Mouse (Mus musculus): ENCODE measurements around the gene Dock1. TPM values are rescaled to one million over a fixed set of nuclear protein-coding genes. Genes with fewer than 3 reads are reported as not detected.

The Dock1 gene
- total RNA-seq, 2 experiments from 2014 or later, result 46.8 to 47.5 TPM

DNA sequence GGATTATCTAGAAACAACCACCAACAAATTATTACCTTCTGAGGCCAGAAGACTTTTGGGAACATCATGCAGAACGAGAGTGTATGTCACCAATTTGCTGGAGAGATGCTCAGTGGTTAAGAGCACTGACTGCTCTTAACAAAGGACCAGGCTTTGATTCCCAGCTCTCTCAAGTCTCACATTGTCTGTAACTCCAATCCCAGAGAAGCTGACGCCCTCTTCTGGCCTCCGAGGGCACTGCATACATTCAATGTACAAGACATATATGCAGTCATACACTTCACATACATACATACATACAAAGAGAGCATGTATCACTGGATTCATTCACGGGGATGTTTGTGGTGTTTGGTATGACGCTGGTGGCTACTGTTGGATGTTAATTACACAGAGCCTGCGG lies 271.4 kb downstream of the Dock1 start:
- no peak for DNase-seq
- intact Hi-C loops (cut with DNase I), result no loop called here

- DNase-seq, result no peak
- intact Hi-C loops (cut with DNase I), result no loop called here
These were observed 272.6 kb downstream of the Dock1 start for GRCm38 (mm10) chr7:134943063-134943462.

DNA sequence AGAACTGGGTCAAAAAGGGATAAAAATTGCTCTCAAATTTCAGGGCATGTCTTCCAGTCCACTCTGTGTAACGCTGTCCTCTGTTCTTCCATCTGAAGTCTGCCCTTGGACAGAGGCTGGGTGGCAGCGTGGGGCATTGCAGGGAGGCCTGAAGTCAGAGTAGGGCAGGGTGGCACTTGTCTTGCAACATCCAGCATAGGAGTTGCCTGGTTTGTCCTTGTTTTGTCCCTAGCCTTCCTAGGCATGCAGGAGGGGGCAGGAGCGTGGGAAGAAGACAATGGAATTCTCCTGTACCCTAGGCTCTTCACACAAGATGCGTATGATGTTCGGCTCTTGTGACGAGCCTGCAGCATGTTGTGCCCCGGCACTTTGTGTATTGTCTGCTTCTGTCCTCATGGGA lies 273.2 kb downstream of the Dock1 start:
- no peak for DNase-seq
- intact Hi-C loops (cut with DNase I), result no loop called here

DNA sequence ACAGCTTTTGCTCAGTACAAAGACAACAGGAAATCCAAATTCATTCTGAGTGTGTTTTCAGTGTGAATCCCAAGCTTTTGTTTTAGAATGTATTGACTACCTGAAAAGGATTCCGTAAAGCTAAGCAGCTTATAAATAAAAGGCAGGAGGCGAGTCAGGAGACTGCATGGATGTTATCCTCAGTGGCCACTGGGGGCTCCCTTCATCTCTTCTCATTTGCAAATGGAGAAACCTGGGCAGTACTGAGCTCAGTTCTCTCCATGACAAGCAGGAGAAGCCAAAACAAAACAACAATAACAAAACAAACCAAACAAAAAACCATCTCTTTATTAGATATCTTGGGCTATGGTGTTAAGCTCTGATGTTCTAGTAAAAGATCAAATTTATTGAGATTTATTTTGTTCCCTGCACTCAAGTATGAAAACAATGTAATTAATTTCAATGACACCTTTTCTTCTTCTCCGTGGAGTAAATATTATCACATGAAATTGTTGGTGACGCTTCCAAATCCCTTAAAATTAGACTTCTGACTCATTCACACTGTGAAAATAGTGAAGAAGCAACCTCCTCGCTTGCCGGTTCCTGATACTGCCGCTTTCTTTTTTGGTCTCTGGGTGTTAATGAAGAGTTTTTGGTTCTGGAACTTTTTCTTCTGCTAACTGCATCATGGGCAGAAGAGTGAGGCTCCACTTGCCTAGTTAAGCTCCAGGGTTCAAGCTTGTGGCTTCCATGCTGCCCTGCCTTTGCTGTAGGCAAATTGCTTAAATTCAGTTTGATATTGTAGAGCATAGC lies 275.7 kb downstream of the Dock1 start:
- intact Hi-C loops (cut with DNase I), result no loop called here

GRCm38 (mm10) chr7:134959086-134959485 lies 288.6 kb downstream of the Dock1 start:
- intact Hi-C loops (cut with DNase I), result no loop called here
- no peak for DNase-seq

More for the DNA sequence above, 275.7 kb downstream of the Dock1 start:
- DNase-seq, result no peak

GRCm38 (mm10) chr7:134960871-134961270 lies 290.4 kb downstream of the Dock1 start:
- DNase-seq, result no peak
- intact Hi-C loops (cut with DNase I), result no loop called here

- intact Hi-C loops (cut with DNase I), result no loop called here
These were observed 291.2 kb downstream of the Dock1 start for GRCm38 (mm10) chr7:134961608-134962007.

GRCm38 (mm10) chr7:134990244-134990643 lies 319.8 kb downstream of the Dock1 start:
- intact Hi-C loops (cut with DNase I), result no loop called here
- DNase-seq, result no peak

More at GRCm38 (mm10) chr7:134961608-134962007, 291.2 kb downstream of the Dock1 start:
- DNase-seq, result no peak

DNA sequence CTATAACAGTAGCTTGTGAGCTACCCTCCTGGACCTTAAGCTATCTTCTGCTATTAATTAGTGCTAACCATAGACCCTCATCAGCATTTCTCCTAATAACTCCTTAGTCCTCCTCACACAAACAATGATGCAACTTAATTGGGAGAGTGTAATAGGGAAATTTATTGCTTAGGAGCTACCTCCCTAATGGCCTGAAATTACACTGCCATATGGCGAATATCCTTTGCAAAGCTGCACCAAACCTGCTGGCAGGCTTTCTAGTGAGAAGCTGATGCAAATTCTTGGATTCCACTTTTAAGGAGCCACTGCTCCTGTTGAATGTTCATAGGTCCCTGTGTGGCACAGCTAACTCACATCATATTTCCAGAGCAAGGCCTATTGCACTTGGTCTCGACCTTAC lies 320.5 kb downstream of the Dock1 start:
- no peak for DNase-seq
- intact Hi-C loops (cut with DNase I), result no loop called here

- no peak for DNase-seq
- intact Hi-C loops (cut with DNase I), result no loop called here
These were observed 324.5 kb downstream of the Dock1 start for GRCm38 (mm10) chr7:134994983-134995382.

- intact Hi-C loops (cut with DNase I), result no loop called here
- no peak for DNase-seq
These were observed 331.8 kb downstream of the Dock1 start for GRCm38 (mm10) chr7:135002216-135002615.

- DNase-seq, result no peak
- intact Hi-C loops (cut with DNase I), result no loop called here
These were observed 332.4 kb downstream of the Dock1 start for GRCm38 (mm10) chr7:135002891-135003290.

DNA sequence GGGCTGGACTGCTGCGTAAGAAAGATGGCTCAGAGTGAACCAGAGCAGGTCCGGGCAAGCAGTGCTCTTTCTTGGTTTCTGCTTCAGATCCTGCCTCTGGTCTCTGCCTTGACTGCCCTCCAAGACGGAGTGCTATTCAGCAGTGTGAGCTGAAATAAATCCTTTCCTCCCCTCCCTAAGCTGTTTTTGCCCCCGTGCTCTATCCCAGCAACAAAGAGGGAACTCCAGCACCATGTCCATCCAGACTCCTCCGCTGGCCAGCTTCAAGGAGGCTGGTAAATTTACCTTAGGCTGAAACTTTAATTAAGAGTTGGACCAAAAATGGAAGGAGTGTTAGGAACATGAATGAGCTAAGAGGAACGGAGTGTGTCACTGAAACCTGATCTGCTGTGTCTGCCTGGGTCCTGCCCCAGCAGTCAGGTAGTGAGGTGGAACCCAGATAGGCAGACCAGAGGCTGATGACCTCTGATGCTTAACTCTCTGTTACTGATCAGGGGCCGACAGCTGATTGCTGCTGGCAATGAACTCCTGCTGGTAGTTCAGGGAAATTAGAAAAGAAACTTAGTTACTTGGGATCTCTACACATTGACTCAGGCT lies 335.6 kb downstream of the Dock1 start:
- intact Hi-C loops (cut with DNase I), result no loop called here
- DNase-seq, result no peak

DNA sequence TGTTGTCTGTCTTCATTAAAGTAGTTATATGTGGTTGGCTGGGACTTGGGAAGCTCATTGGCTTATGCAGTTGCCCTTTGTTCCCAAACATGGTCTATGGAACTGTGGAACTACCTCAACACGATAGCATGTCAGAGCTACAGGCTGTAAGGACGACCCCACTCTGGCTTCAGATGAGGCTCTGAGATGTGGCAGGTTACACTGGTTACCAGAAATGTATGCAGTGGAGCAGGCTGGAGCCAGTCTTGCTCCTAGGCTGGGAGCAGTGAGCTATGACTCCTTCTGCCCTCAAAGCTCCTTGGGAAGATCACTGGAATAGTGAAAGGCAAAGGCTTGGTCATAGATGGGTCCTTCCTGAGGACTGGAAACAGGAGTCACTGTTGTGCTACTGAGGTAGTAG lies 337.6 kb downstream of the Dock1 start:
- intact Hi-C loops (cut with DNase I), result no loop called here
- DNase-seq, result no peak

- DNase-seq, result no peak
- intact Hi-C loops (cut with DNase I), result no loop called here
These were observed 340.5 kb downstream of the Dock1 start for GRCm38 (mm10) chr7:135010997-135011396.

DNA sequence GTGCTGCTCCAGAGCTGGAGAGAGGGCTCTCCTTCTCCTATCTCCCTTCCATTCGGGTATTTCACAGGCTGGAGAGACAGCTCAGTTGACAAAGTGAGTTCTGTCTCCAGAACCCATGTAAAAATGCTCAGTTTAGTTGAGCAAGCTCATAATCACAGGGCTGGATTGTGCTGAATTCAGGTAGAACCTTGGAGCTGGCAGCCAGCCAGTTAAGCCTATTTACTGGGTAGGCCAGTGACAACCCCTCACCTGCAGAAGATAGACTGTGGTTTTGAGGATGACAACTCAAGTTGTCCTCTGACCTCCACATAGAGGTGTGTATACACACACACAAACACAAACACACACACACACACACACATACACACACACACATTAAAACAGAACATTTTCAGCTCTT lies 347.1 kb downstream of the Dock1 start:
- intact Hi-C loops (cut with DNase I), result no loop called here

GRCm38 (mm10) chr7:135020762-135021161 lies 350.3 kb downstream of the Dock1 start:
- intact Hi-C loops (cut with DNase I), result no loop called here
- no peak for DNase-seq

More for the DNA sequence above, 347.1 kb downstream of the Dock1 start:
- DNase-seq, result no peak

DNA sequence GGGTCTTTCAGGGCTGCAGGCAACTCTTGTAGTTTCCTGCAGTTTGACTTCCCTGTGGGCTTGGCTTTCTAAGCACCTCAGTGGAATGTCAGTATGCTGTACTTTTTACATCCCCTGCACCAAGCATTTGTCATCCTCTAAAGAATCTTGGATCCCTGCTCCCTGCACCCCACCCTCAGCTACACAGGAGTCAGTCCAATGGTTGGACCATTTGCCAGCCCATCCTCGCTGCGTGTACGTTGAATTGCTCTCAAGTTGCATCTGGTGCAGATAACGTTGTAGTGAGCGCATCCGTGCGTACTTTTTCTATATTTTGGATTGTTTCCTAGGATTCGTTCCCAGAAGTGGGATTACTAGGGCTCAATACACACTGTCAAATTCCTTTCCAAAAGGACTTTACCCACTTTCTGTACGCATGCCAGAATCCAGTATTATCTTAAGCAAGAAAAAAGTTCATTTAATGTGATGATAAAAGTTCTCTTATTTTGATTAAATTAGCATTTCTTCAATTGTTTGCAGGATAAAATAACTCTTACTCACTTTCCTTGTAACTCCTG lies 351.2 kb downstream of the Dock1 start:
- intact Hi-C loops (cut with DNase I), result no loop called here
- peak; percentile 7 to 8 for DNase-seq

DNA sequence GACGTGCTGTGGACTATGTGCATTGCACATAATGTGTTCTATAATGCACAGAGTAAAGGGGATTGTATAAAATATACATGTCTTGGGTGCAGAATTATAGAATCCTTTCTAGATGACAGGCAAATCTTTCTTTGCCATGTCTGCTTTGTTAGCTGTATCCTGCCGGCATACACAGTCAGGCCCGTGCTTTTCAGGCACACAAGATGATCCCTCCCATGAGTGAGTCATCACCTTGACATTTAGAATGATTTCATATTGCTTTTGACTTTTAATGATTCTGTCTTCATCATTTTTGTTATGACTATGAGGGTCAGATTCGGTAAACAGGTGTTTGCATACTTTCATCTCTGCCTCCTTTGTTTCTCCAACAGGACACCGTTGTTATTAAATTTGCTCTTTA lies 354.1 kb downstream of the Dock1 start:
- DNase-seq, result no peak
- intact Hi-C loops (cut with DNase I), result no loop called here

DNA sequence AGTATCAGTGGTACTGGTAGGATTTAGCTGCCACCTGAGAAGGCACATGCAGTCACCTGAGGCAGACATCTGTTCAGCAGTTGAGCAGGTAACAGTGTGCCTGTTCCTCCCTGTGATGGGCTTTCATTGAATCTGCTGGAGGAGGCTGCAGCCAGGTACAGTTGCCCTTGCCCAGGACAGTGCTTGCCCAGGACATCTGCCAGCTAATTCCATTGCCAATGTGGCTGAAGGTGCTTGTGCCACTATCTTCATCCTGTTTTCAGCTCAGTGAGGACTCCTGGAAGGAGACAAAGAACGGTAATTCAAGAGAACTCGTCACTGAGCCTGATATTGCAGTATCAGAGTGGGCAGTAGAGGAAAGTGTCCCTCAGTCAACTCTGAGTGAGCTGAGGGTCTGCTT lies 358.3 kb downstream of the Dock1 start:
- DNase-seq, result no peak
- intact Hi-C loops (cut with DNase I), result no loop called here

DNA sequence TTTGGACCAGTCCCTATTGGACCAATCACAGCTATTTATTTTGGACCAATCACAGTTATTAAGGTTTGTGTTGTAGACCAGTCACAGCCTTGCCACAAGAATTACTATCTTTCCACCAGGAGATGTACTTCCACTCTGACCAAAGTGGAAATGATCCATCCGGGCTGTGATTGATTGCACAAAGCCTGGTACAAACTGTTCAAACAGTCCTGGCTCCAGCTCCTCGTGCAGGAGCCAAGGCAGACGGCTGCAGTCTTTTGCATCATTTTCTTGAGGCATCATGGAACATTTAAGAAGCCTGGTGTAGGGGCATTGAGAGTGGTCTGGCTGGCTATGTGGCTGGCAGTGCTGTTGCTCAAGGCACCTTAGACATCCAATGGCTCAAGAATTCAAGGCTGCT lies 358.7 kb downstream of the Dock1 start:
- intact Hi-C loops (cut with DNase I), result no loop called here
- DNase-seq, result no peak

GRCm38 (mm10) chr7:135031466-135031865 lies 361.0 kb downstream of the Dock1 start:
- DNase-seq, result no peak
- intact Hi-C loops (cut with DNase I), result no loop called here
